Mouse (Mus musculus): ENCODE data around the gene Mettl5.

Mettl5 gene

GRCm38 (mm10) chr2:69851427-69852058 lies 33.9 kb downstream of the Mettl5 start:
- DNase-seq, result no peak

- no peak for DNase-seq
These were observed 36.2 kb downstream of the Mettl5 start for GRCm38 (mm10) chr2:69849215-69849614.

- DNase-seq, result peak; percentile 22
These were observed 45.2 kb downstream of the Mettl5 start for GRCm38 (mm10) chr2:69840261-69840660.

- no peak for DNase-seq
These were observed 46.7 kb downstream of the Mettl5 start for GRCm38 (mm10) chr2:69838707-69839106.

GRCm38 (mm10) chr2:69837996-69838395 lies 47.4 kb downstream of the Mettl5 start:
- no peak for DNase-seq

- no peak for DNase-seq
These were observed 48.0 kb downstream of the Mettl5 start for GRCm38 (mm10) chr2:69837244-69837967.

- DNase-seq, result no peak
These were observed 55.3 kb downstream of the Mettl5 start for GRCm38 (mm10) chr2:69830116-69830515.

GRCm38 (mm10) chr2:69829680-69830079 lies 55.7 kb downstream of the Mettl5 start:
- no peak for DNase-seq

GRCm38 (mm10) chr2:69828031-69828430 lies 57.4 kb downstream of the Mettl5 start:
- no peak for DNase-seq

- DNase-seq, result no peak
These were observed 59.0 kb downstream of the Mettl5 start for GRCm38 (mm10) chr2:69826380-69826779.

GRCm38 (mm10) chr2:69825898-69826297 lies 59.5 kb downstream of the Mettl5 start:
- DNase-seq, result no peak

- DNase-seq, result peak; percentile 62
These were observed 62.2 kb downstream of the Mettl5 start for GRCm38 (mm10) chr2:69823129-69823677.

- DNase-seq, result peak; percentile 66
These were observed 62.9 kb downstream of the Mettl5 start for GRCm38 (mm10) chr2:69822361-69823128.

- no peak for DNase-seq
These were observed 63.7 kb downstream of the Mettl5 start, which contains the start of gene Klhl23 for GRCm38 (mm10) chr2:69821711-69822110. Gene Klhl23, plus strand, starts transcription at chr2:69821944.

Measured in right cerebral cortex, postnatal 4 days (tissue).